Comparison of ENCODE assay signal across 8 mouse cellular contexts in genomic region chr4:45107066-45107465, GRCm38 (mm10). TPM values are rescaled to one million over a fixed set of nuclear protein-coding genes. Genes with fewer than 3 reads are reported as not detected.
DNase-seq lines count a peak whose midpoint lies in the region; ATAC-seq and TF ChIP-seq lines count a peak whose summit lies in the region.

No protein-coding gene starts in this region.

- H3K9ac ChIP-seq in embryonic facial prominence, embryonic 14.5 days (ENCODE audit: low read depth, low read length): peak overlapping the region; percentile 85
- H3K9ac ChIP-seq in kidney, embryonic 15.5 days: peak overlapping the region; percentile 81
- peak overlapping the region; percentile 92 for H3K9ac ChIP-seq in neural tube, embryonic 13.5 days

- H3K27me3 ChIP-seq in embryonic facial prominence, embryonic 14.5 days (replicated peaks; ENCODE audit: control insufficient read depth, insufficient read depth, low read length): no peaks in the 10 kb centered on the region
- H3K27me3 ChIP-seq in kidney, embryonic 15.5 days: no peaks in the 10 kb centered on the region
- no peaks in the 10 kb centered on the region for H3K27me3 ChIP-seq in neural tube, embryonic 13.5 days

- intact Hi-C loops in left cerebral cortex, adult 2 months (cut with DNase I): loop anchor here (5.0 kb wide), 1 partner anchor 90 kb away; the partner anchor contains the start of gene Polr1e

- 0% methylated on average over 4 of the region's 4 CpGs for WGBS in embryonic facial prominence, embryonic 14.5 days
- 6% methylated on average over 4 of the region's 4 CpGs for WGBS in kidney, embryonic 15.5 days
- 10% methylated on average over 4 of the region's 4 CpGs for WGBS in neural tube, embryonic 13.5 days

- H3K27ac ChIP-seq in left cerebral cortex, adult 2 months: peak overlapping the region; percentile 75
- H3K27ac ChIP-seq in embryonic facial prominence, embryonic 14.5 days (replicated peaks; ENCODE audit: low read depth, low read length): no peak overlapping the region
- H3K27ac ChIP-seq in kidney, embryonic 15.5 days: peak overlapping the region; percentile 75; the same call in 1 of the 2 replicates
- no peak overlapping the region for H3K27ac ChIP-seq in neural tube, embryonic 13.5 days (replicated peaks)

- H3K4me2 ChIP-seq in embryonic facial prominence, embryonic 14.5 days (ENCODE audit: low read depth, low read length): peak overlapping the region; percentile 85
- peak overlapping the region; percentile 77 for H3K4me2 ChIP-seq in kidney, embryonic 15.5 days
- peak overlapping the region; percentile 87 for H3K4me2 ChIP-seq in neural tube, embryonic 13.5 days

- peaks cover 19% of the 10 kb centered on the region; the same call in 1 of the 2 replicates for H3K36me3 ChIP-seq in embryonic facial prominence, embryonic 14.5 days (ENCODE audit: control insufficient read depth, insufficient read depth, low read length)
- peaks cover 37% of the 10 kb centered on the region for H3K36me3 ChIP-seq in kidney, embryonic 15.5 days
- peaks cover 28% of the 10 kb centered on the region for H3K36me3 ChIP-seq in neural tube, embryonic 13.5 days

- no peak for TF ChIP-seq CTCF in left cerebral cortex, adult 2 months (IDR thresholded peaks at IDR 0.05)

- H3K9me3 ChIP-seq in embryonic facial prominence, embryonic 14.5 days (ENCODE audit: control insufficient read depth, low read length): no peaks in the 10 kb centered on the region
- no peaks in the 10 kb centered on the region for H3K9me3 ChIP-seq in kidney, embryonic 15.5 days (replicated peaks)
- H3K9me3 ChIP-seq in neural tube, embryonic 13.5 days: no peaks in the 10 kb centered on the region

- peak overlapping the region; percentile 80 for H3K4me3 ChIP-seq in left cerebral cortex, adult 2 months
- peak overlapping the region; percentile 86 for H3K4me3 ChIP-seq in embryonic facial prominence, embryonic 14.5 days (ENCODE audit: low read depth, low read length)
- peak overlapping the region; percentile 81 for H3K4me3 ChIP-seq in kidney, embryonic 15.5 days (replicated peaks)
- peak overlapping the region; percentile 95 for H3K4me3 ChIP-seq in neural tube, embryonic 13.5 days

- no peak for DNase-seq in left cerebral cortex, adult 2 months (ENCODE audit: extremely low spot score in 1 of 2, low spot score in 2 of 2)
- DNase-seq in left cerebral cortex, adult 18-20 months (ENCODE audit: low spot score in 2 of 2): no peak
- DNase-seq in embryonic facial prominence, embryonic 14.5 days (ENCODE audit: low spot score): no peak
- DNase-seq in ovary, postnatal 10 days (ENCODE audit: low spot score): no peak
- no peak for DNase-seq in urinary bladder, postnatal 25 days (ENCODE audit: low spot score)
- DNase-seq in cerebellum, adult 9-11 months: no peak

- H3K4me1 ChIP-seq in embryonic facial prominence, embryonic 14.5 days (ENCODE audit: control insufficient read depth, insufficient read depth, low read length): peaks cover 8% of the 10 kb centered on the region
- H3K4me1 ChIP-seq in kidney, embryonic 15.5 days: peaks cover 13% of the 10 kb centered on the region
- peaks cover 17% of the 10 kb centered on the region for H3K4me1 ChIP-seq in neural tube, embryonic 13.5 days (replicated peaks)

- ATAC-seq in embryonic facial prominence, embryonic 14.5 days (ENCODE audit: low read depth): no peak
- 0 out of 2 replicates have a peak, but pooled peaks have one; percentile 37 for ATAC-seq in kidney, embryonic 15.5 days (replicated peaks; ENCODE audit: low FRiP score)
- ATAC-seq in neural tube, embryonic 13.5 days (ENCODE audit: low read depth): no peak

RNA-seq across cellular contexts. Expression of gene Tomm5, which starts 0.8 kb away (rescaled TPM):
- total RNA-seq in left cerebral cortex, adult 2 months (2021): 10 to 100 TPM; 64.9 to 72.4 TPM
- 10 to 100 TPM; 68.7 to 79.6 TPM for total RNA-seq in left cerebral cortex, adult 18-20 months (2021)
- 240 and 250 TPM in 2 replicates for polyA plus RNA-seq in embryonic facial prominence, embryonic 14.5 days (2014; fragmentation: Nextera tagmentation; extraction: Ambion mirVana)
- polyA plus RNA-seq in kidney, embryonic 15.5 days (2015; fragmentation: Nextera tagmentation; extraction: Ambion mirVana): 247 and 270 TPM in 2 replicates
- polyA plus RNA-seq in neural tube, embryonic 13.5 days (2015; fragmentation: Nextera tagmentation; extraction: Ambion mirVana): 152 and 166 TPM in 2 replicates

RNA-seq across cellular contexts. Expression of gene Fbxo10, which starts 22.7 kb away (rescaled TPM):
- 10 to 100 TPM; 33.1 to 34.8 TPM for total RNA-seq in left cerebral cortex, adult 2 months (2021)
- total RNA-seq in left cerebral cortex, adult 18-20 months (2021): 10 to 100 TPM; 31.4 to 32.4 TPM
- 14.7 and 15.7 TPM in 2 replicates for polyA plus RNA-seq in embryonic facial prominence, embryonic 14.5 days (2014; fragmentation: Nextera tagmentation; extraction: Ambion mirVana)
- 13.5 and 16.0 TPM in 2 replicates for polyA plus RNA-seq in kidney, embryonic 15.5 days (2015; fragmentation: Nextera tagmentation; extraction: Ambion mirVana)
- polyA plus RNA-seq in neural tube, embryonic 13.5 days (2015; fragmentation: Nextera tagmentation; extraction: Ambion mirVana): 14.3 and 15.4 TPM in 2 replicates

Comparison
In these comparisons a context has a peak if more than half of its experiments do, and no peak if none do; other contexts are left out.
1. H3K27ac ChIP-seq: peak in left cerebral cortex, adult 2 months (single experiment) and kidney, embryonic 15.5 days (single experiment); none in embryonic facial prominence, embryonic 14.5 days (single experiment) and neural tube, embryonic 13.5 days (single experiment).
2. Peak in every context shown above with its lines, with median percentiles within 50 percentile points of each other: H3K4me3 ChIP-seq, H3K4me2 ChIP-seq and H3K9ac ChIP-seq.